Mouse (Mus musculus): ENCODE measurements at regions not wholly inside any gene's neighbourhood (a gene's known extent, or its start where the extent isn't known, plus 50 kb on each side); places are given as distances from the start of the nearest gene placed in this dataset.

DNA sequence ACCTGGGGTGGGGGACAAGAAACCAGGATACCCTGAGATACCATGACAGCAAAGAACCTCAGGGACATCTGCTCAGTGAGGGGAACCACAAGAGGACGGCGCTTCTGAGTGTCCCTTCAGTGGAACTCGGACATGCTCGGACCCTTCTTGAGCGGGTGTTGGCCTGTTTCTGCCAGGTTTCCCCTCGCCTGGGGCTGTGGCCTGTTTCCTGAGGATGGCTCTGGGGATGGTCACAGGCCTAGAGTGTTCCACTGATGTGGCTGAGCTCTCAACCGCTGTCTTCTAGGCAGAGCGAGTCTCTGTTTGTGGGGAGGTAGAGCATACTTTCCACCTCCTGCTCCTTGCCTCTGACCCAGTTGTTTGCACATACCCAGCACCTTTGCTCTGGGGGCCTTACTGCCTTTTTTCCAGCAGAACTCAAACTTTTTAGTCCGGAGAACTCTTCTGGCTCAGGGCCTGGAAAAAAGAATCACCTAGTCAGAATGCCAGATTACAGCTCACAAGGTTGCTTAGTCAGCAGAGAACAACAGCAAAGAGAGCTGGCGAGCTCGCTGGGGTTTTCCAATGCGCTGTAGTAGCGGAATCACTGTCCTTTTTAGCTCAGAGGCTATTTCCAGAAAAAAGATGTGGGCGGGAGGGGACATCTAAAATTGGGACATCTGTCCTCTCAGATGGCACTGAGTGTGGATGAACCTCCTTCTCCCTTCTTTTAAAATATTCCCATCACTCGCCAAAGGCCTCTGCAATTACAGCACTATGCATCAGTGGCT, 65.3 kb downstream of the Med10 start:
- no peak overlapping the region for H3K27ac ChIP-seq (ENCODE audit: insufficient read depth, low read depth, low read length)
- H3K36me3 ChIP-seq (ENCODE audit: control insufficient read depth, insufficient read depth, low read length): no peaks in the 10 kb centered on the region
- no peaks in the 10 kb centered on the region for H3K27me3 ChIP-seq (ENCODE audit: control insufficient read depth, insufficient read depth, low read length)
- H3K4me3 ChIP-seq (ENCODE audit: low read depth, low read length): no peak overlapping the region
- TF ChIP-seq CTCF (IDR thresholded peaks at IDR 0.05; ENCODE audit: extremely low read depth, insufficient read length, insufficient replicate concordance, low read depth, low read length): no peak
- 83% methylated on average over 15 of the region's 15 CpGs for WGBS
- no peaks in the 10 kb centered on the region for H3K4me1 ChIP-seq (ENCODE audit: control insufficient read depth, insufficient read depth, insufficient read length, low read length)

GRCm38 (mm10) chr13:69896536-69896935, 94.3 kb downstream of the Med10 start:
- Histone ChIP-seq H3K4me3 (ENCODE audit: low read depth, low read length) (no peak overlapping the region), H3K36me3 (ENCODE audit: control insufficient read depth, insufficient read depth, low read length) (no peaks in the 10 kb centered on the region), H3K27ac (ENCODE audit: insufficient read depth, low read depth, low read length) (no peak overlapping the region), H3K4me1 (ENCODE audit: control insufficient read depth, insufficient read depth, insufficient read length, low read length) (no peaks in the 10 kb centered on the region), H3K27me3 (ENCODE audit: control insufficient read depth, insufficient read depth, low read length) (no peaks in the 10 kb centered on the region)
- no peak for TF ChIP-seq POLR2A (IDR thresholded peaks at IDR 0.05; ENCODE audit: low read depth, low read length)
- no peak for TF ChIP-seq CTCF (IDR thresholded peaks at IDR 0.05; ENCODE audit: extremely low read depth, insufficient read length, insufficient replicate concordance, low read depth, low read length)
- WGBS: 17% methylated on average over 5 of the region's 5 CpGs

DNA sequence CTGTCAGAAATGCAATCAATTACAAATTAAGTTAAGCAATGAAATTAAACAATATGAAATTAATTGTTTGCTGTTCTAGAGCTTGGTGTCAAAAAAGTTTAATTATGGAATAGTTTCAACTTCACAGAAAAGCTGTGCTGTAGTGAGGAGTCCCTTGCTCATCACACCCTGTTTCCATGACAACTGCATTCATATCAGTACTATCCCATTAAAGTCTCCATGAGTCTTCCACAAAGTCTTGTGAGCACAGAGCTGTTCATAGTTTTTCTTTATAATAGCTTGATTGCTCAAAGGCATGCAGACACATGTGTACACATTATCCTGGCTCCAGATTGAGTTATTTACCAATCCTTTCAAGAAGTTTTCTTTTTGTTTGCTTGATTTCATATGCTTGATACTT, 98.9 kb downstream of the Med10 start:
- H3K4me3 ChIP-seq (ENCODE audit: low read depth, low read length): no peak overlapping the region
- H3K27ac ChIP-seq (ENCODE audit: insufficient read depth, low read depth, low read length): no peak overlapping the region
- H3K27me3 ChIP-seq (ENCODE audit: control insufficient read depth, insufficient read depth, low read length): no peaks in the 10 kb centered on the region
- H3K36me3 ChIP-seq (ENCODE audit: control insufficient read depth, insufficient read depth, low read length): no peaks in the 10 kb centered on the region
- TF ChIP-seq CTCF (IDR thresholded peaks at IDR 0.05; ENCODE audit: extremely low read depth, insufficient read length, insufficient replicate concordance, low read depth, low read length): no peak
- no peaks in the 10 kb centered on the region for H3K4me1 ChIP-seq (ENCODE audit: control insufficient read depth, insufficient read depth, insufficient read length, low read length)

DNA sequence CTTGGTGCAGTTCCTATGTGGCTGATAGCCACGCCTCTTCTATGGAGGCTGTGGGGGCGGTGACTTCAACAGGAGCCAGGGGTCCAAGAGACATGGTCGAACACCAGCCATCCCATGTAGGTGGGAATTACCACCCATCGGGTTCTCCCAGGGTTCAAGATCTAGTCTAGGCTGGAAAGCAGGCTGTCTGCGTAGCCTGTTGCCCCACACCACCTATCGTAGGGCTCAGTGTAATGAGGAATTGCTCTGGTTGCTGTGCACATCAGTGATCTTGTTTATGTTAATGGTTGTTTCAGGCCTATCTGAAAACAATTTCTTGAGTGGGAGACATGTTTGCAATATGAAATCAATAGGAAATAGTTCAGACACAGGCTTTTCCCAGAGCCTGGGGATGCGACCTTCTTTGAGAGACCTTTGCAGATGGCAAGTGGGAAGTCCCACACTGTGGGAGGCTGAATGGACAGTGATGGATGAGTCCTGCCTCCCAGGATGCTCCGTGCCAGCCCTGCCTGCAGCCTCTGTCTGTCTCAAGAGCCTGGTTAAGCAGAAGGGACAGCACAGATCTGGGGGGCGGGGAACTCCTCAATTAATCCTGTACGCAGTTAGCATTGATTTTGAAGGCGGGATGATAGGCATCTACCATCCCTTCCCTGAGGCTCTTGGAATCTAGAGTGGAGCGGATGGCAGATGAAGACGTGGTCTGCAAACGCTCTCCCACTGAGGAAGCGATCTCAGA, 104.8 kb downstream of the Med10 start:
- no peaks in the 10 kb centered on the region for H3K27me3 ChIP-seq (ENCODE audit: control insufficient read depth, insufficient read depth, low read length)
- H3K27ac ChIP-seq (ENCODE audit: insufficient read depth, low read depth, low read length): no peak overlapping the region
- no peaks in the 10 kb centered on the region for H3K4me1 ChIP-seq (ENCODE audit: control insufficient read depth, insufficient read depth, insufficient read length, low read length)
- TF ChIP-seq POLR2A (IDR thresholded peaks at IDR 0.05; ENCODE audit: low read depth, low read length) (no peak), CTCF (IDR thresholded peaks at IDR 0.05; ENCODE audit: extremely low read depth, insufficient read length, insufficient replicate concordance, low read depth, low read length) (no peak)
- WGBS: 68% methylated on average over 15 of the region's 15 CpGs
- no peak overlapping the region for H3K4me3 ChIP-seq (ENCODE audit: low read depth, low read length)
- no peaks in the 10 kb centered on the region for H3K36me3 ChIP-seq (ENCODE audit: control insufficient read depth, insufficient read depth, low read length)

- H3K4me3 ChIP-seq (ENCODE audit: low read depth, low read length): no peak overlapping the region
- 63% methylated on average over 3 of the region's 3 CpGs for WGBS
- H3K27ac ChIP-seq (ENCODE audit: insufficient read depth, low read depth, low read length): no peak overlapping the region
These were observed 113.6 kb downstream of the Med10 start for GRCm38 (mm10) chr13:69915796-69916195.

GRCm38 (mm10) chr13:69932695-69933550, 130.7 kb downstream of the Med10 start:
- Histone ChIP-seq H3K4me3 (ENCODE audit: low read depth, low read length) (no peak overlapping the region), H3K36me3 (ENCODE audit: control insufficient read depth, insufficient read depth, low read length) (no peaks in the 10 kb centered on the region), H3K27me3 (ENCODE audit: control insufficient read depth, insufficient read depth, low read length) (no peaks in the 10 kb centered on the region), H3K4me1 (ENCODE audit: control insufficient read depth, insufficient read depth, insufficient read length, low read length) (no peaks in the 10 kb centered on the region), H3K27ac (ENCODE audit: insufficient read depth, low read depth, low read length) (no peak overlapping the region)
- TF ChIP-seq POLR2A (IDR thresholded peaks at IDR 0.05; ENCODE audit: low read depth, low read length) (no peak), CTCF (IDR thresholded peaks at IDR 0.05; ENCODE audit: extremely low read depth, insufficient read length, insufficient replicate concordance, low read depth, low read length) (no peak)
- 69% methylated on average over 9 of the region's 9 CpGs for WGBS

More at GRCm38 (mm10) chr13:69915796-69916195, 113.6 kb downstream of the Med10 start:
- Histone ChIP-seq H3K4me1 (ENCODE audit: control insufficient read depth, insufficient read depth, insufficient read length, low read length) (no peaks in the 10 kb centered on the region), H3K27me3 (ENCODE audit: control insufficient read depth, insufficient read depth, low read length) (no peaks in the 10 kb centered on the region), H3K36me3 (ENCODE audit: control insufficient read depth, insufficient read depth, low read length) (no peaks in the 10 kb centered on the region)
- TF ChIP-seq CTCF (IDR thresholded peaks at IDR 0.05; ENCODE audit: extremely low read depth, insufficient read length, insufficient replicate concordance, low read depth, low read length): no peak
- TF ChIP-seq POLR2A (IDR thresholded peaks at IDR 0.05; ENCODE audit: low read depth, low read length): no peak

- Histone ChIP-seq H3K4me1 (ENCODE audit: control insufficient read depth, insufficient read depth, insufficient read length, low read length) (no peaks in the 10 kb centered on the region), H3K27me3 (ENCODE audit: control insufficient read depth, insufficient read depth, low read length) (no peaks in the 10 kb centered on the region), H3K36me3 (ENCODE audit: control insufficient read depth, insufficient read depth, low read length) (no peaks in the 10 kb centered on the region), H3K27ac (ENCODE audit: insufficient read depth, low read depth, low read length) (no peak overlapping the region), H3K4me3 (ENCODE audit: low read depth, low read length) (no peak overlapping the region)
- TF ChIP-seq CTCF (IDR thresholded peaks at IDR 0.05; ENCODE audit: extremely low read depth, insufficient read length, insufficient replicate concordance, low read depth, low read length): no peak
- TF ChIP-seq POLR2A (IDR thresholded peaks at IDR 0.05; ENCODE audit: low read depth, low read length): no peak
- 64% methylated on average over 6 of the region's 6 CpGs for WGBS
These were observed 131.3 kb downstream of the Med10 start for GRCm38 (mm10) chr13:69933551-69933845.

All from small intestine, adult 2 months (tissue).